In genomic region chr2:174652864-174653263, GRCm38 (mm10) we compare ENCODE assay signal across 17 mouse cellular contexts. TPM values are rescaled to one million over a fixed set of nuclear protein-coding genes. Genes with fewer than 3 reads are reported as not detected.
"Had no signal": no experiment of that assay in that cellular context is flagged by ENCODE, and none has a peak within 500 bp of the region (broad histone marks: within the 10 kb centered on the region; RNA-seq: fewer than 3 reads in every experiment).

No protein-coding gene starts in this region.

- H3K36me3 ChIP-seq: liver, embryonic 13.5 days had no signal

- H3K9me3 ChIP-seq: liver, embryonic 13.5 days had no signal

- H3K4me1 ChIP-seq: liver, embryonic 13.5 days had no signal

- H3K27me3 ChIP-seq: liver, embryonic 13.5 days had no signal

- H3K9ac ChIP-seq: liver, embryonic 13.5 days; lung, embryonic 14.5 days had no signal

- DNase-seq: kidney, adult 2 months; kidney, postnatal 25 days; layer of hippocampus, postnatal 36 days; liver, embryonic 13.5 days; lung, embryonic 14.5 days; midbrain, embryonic 14.5 days; thymus, adult 18-20 months; thymus, postnatal 36 days had no signal

- H3K27ac ChIP-seq: kidney, postnatal 0 days; layer of hippocampus, adult 2 months; left cerebral cortex, adult 2 months; liver, embryonic 13.5 days had no signal

- H3K4me2 ChIP-seq: liver, embryonic 13.5 days; lung, embryonic 14.5 days; midbrain, embryonic 11.5 days had no signal

- ATAC-seq: intestine, embryonic 16.5 days had no signal

- H3K4me3 ChIP-seq: layer of hippocampus, adult 2 months; left cerebral cortex, adult 2 months; liver, embryonic 13.5 days had no signal

RNA-seq across cellular contexts. Expression of gene Zfp831, which starts 9.5 kb away (rescaled TPM):
- total RNA-seq: midbrain, postnatal 0 days had no signal
- polyA plus RNA-seq: kidney, embryonic 14.5 days; kidney, postnatal 0 days; lung, embryonic 14.5 days; midbrain, embryonic 14.5 days; midbrain, postnatal 0 days; neural tube, embryonic 11.5 days; neural tube, embryonic 14.5 days had no signal
